Mouse (Mus musculus) erythroblast, adult 5-6 weeks (primary cell): ENCODE data around the gene Ppox. TPM values are rescaled to one million over a fixed set of nuclear protein-coding genes. Genes with fewer than 3 reads are reported as not detected.
A peak's percentile ranks its signal among the peaks of the same experiment; 100 is the strongest.
"Not testable (repeated sequence)": the region's sequence is repeated elsewhere in the genome, so short reads cannot be mapped to it uniquely, and the experiment has no call there.

Experiments
- ATAC-seq: replicated peaks from 2 replicates; pipeline ENCODE4 v1.8.0; 2016; ENCODE audit warnings: moderate number of reproducible peaks, mild to moderate bottlenecking, moderate TSS enrichment, inconsistent platforms; ENCODE audit not compliant: poor library complexity, low FRiP score, severe bottlenecking
- total RNA-seq, 2 experiments: library from RNA; stranded (forward) in 1 of 2; stranded (reverse) in 1 of 2; fragments of 150-400 nt in 1 of 2; fragments of 200-764, 138-1000 nt in 1 of 2; gene quantifications; 2 replicates each; pipeline versions ENCODE4 v1.2.3 to v1.2.4; 2015 to 2017; ENCODE audit warnings: low replicate concordance in 2 of 2

Ppox gene
- total RNA-seq, 2 experiments from 2014 or later, result 416 to 765 TPM

GRCm38 (mm10) chr1:171248386-171249226, 32.4 kb downstream of the Ppox start:
- no peak for ATAC-seq

- ATAC-seq, result no peak
These were observed 33.1 kb downstream of the Ppox start for GRCm38 (mm10) chr1:171247916-171248315.

GRCm38 (mm10) chr1:171247453-171247841, 33.5 kb downstream of the Ppox start:
- peak; percentile 12 for ATAC-seq

- ATAC-seq, result peak; percentile 94
These were observed 34.1 kb downstream of the Ppox start for GRCm38 (mm10) chr1:171246709-171247452.

- no peak for ATAC-seq
These were observed 35.6 kb downstream of the Ppox start for GRCm38 (mm10) chr1:171245353-171245752.

- ATAC-seq, result not testable (repeated sequence)
These were observed 39.0 kb downstream of the Ppox start for GRCm38 (mm10) chr1:171241952-171242351.

- ATAC-seq, result no peak
These were observed 40.1 kb downstream of the Ppox start for GRCm38 (mm10) chr1:171240911-171241310.

- ATAC-seq, result no peak
These were observed 40.8 kb downstream of the Ppox start for GRCm38 (mm10) chr1:171239992-171240744.

- ATAC-seq, result peak; percentile 87
These were observed 42.5 kb downstream of the Ppox start for GRCm38 (mm10) chr1:171238463-171238862.

- no peak for ATAC-seq
These were observed 43.5 kb downstream of the Ppox start for GRCm38 (mm10) chr1:171237438-171237837.

- ATAC-seq, result no peak
These were observed 45.2 kb downstream of the Ppox start for GRCm38 (mm10) chr1:171235791-171236190.

- no peak for ATAC-seq
These were observed 46.4 kb downstream of the Ppox start for GRCm38 (mm10) chr1:171234538-171234937.

GRCm38 (mm10) chr1:171234126-171234525, 46.9 kb downstream of the Ppox start, which contains the start of gene Fcer1g:
Fcer1g (minus strand) TSS chr1:171234365.
- no peak for ATAC-seq

- no peak for ATAC-seq
These were observed 47.9 kb downstream of the Ppox start for GRCm38 (mm10) chr1:171232800-171233730.

- no peak for ATAC-seq
These were observed 48.6 kb downstream of the Ppox start for GRCm38 (mm10) chr1:171232348-171232747.

- ATAC-seq, result no peak
These were observed 49.1 kb downstream of the Ppox start for GRCm38 (mm10) chr1:171231844-171232243.

GRCm38 (mm10) chr1:171230215-171230614, 50.8 kb downstream of the Ppox start:
- no peak for ATAC-seq

GRCm38 (mm10) chr1:171229750-171230149, 51.2 kb downstream of the Ppox start:
- no peak for ATAC-seq

GRCm38 (mm10) chr1:171227879-171228278, 53.1 kb downstream of the Ppox start:
- no peak for ATAC-seq
